Mouse (Mus musculus): ENCODE results near the gene Gm28553. TPM values are rescaled to one million over a fixed set of nuclear protein-coding genes. Genes with fewer than 3 reads are reported as not detected.
"Not testable (repeated sequence)": the region's sequence is repeated elsewhere in the genome, so short reads cannot be mapped to it uniquely, and the experiment has no call there.

The Gm28553 gene
- total RNA-seq (2021) (not detected), polyA plus RNA-seq (2012; rRNA removed) (not detected in 2 replicates)
- long read RNA-seq = 0 reads

- DNase-seq; intact Hi-C loops (cut with DNase I): not testable (repeated sequence)
- WGBS = no CpG with 5 or more reads among the region's 5 CpGs
Measured at GRCm38 (mm10) chrY:48856197-48856596, at the start of gene Gm28553. Gm28553 (plus strand) TSS chrY:48856497.

More at GRCm38 (mm10) chrY:48856197-48856596, at the start of gene Gm28553:
- not testable (repeated sequence) for H3K4me1 ChIP-seq (ENCODE audit: control insufficient read depth, insufficient read depth, low read length); H3K4me3 ChIP-seq; H3K79me2 ChIP-seq (replicated peaks; ENCODE audit: control insufficient read depth, insufficient read depth, low read length); H3K9ac ChIP-seq (ENCODE audit: low read depth, low read length); H3K27ac ChIP-seq; H3K27me3 ChIP-seq (ENCODE audit: control insufficient read depth, insufficient read depth, low read length); H3K36me3 ChIP-seq (ENCODE audit: control insufficient read depth, insufficient read depth, low read length)

Data from heart, adult 2 months (tissue).